Mouse (Mus musculus) layer of hippocampus, adult 2 months (tissue): ENCODE measurements at regions not wholly inside any gene's neighbourhood (a gene's known extent, or its start where the extent isn't known, plus 50 kb on each side); places are given as distances from the start of the nearest gene placed in this dataset.

Experiments used
- DNase-seq, 2 experiments: peaks; one replicate each; pipeline ENCODE4 v3.0.0; 2022; ENCODE audit warnings: low spot score in 2 of 2
- H3K27ac ChIP-seq: fragments of 200-600 bp; 2 replicates; pipeline ENCODE4 v1.8.1; 2022
- H3K4me3 ChIP-seq: fragments of 200-600 bp; 2 replicates; pipeline ENCODE4 v1.8.1; 2022; ENCODE audit warnings: mild to moderate bottlenecking
- CTCF ChIP-seq: fragments of 200-600 bp; conservative IDR thresholded peaks from 2 replicates; pipeline ENCODE4 v1.8.1; 2022; ENCODE audit warnings: antibody characterized with exemption, mild to moderate bottlenecking, moderate library complexity

GRCm38 (mm10) chr12:32735224-32735623 is 84.1 kb upstream of the Nampt start:
- H3K27ac ChIP-seq = no peak overlapping the region
- DNase-seq = no peak
- H3K4me3 ChIP-seq = no peak overlapping the region
- no peak for TF ChIP-seq CTCF

DNA sequence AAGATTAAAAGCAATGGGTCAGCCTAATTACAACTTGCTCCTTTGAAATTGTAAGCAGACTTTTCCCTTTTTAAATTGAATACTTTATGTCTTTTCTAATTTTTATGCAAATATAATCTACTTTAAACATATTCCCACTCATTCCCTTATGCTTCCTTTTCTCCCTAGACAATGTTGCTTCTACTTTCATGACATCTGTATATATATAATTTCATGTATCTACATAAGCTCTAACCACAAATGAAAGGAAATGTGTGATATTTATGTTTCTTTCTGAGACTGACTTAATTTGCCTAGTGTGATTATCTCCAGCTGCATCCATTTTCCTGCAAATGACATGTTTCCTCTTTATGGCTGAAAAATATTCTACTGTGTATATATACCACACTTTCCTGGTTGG is 77.9 kb upstream of the Nampt start:
- no peak for DNase-seq
- TF ChIP-seq CTCF = no peak
- Histone ChIP-seq H3K4me3 (no peak overlapping the region), H3K27ac (no peak overlapping the region)

GRCm38 (mm10) chr12:32757441-32758119 is 61.8 kb upstream of the Nampt start:
- DNase-seq = peak; percentile 65 to 66
- no peak for TF ChIP-seq CTCF
- no peak overlapping the region for H3K4me3 ChIP-seq
- peak overlapping the region; percentile 47 for H3K27ac ChIP-seq

GRCm38 (mm10) chr12:32758150-32758549 is 61.2 kb upstream of the Nampt start:
- H3K4me3 ChIP-seq = no peak overlapping the region
- no peak overlapping the region; the same call in 1 of the 2 replicates for H3K27ac ChIP-seq
- no peak for DNase-seq
- no peak for TF ChIP-seq CTCF

DNA sequence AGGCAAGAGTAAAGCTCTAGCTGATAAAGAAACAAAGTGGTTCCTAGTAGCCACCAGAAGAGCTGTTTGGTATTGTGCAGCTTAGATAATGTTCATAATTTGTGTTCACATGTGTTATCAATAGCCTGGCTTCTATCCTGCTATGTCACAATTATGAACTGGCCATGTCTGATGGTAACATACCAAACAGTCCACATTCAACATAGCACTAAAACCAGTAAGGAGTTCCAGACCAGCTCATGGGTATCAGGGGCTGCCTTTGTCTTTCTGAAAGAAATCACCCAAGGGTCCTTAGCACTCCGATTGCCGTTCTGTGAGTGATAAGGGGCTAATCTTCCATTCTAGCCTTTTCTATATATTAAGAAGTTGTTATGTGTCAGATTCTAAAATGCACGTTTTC is 58.7 kb upstream of the Nampt start:
- H3K27ac ChIP-seq = no peak overlapping the region
- DNase-seq = no peak
- no peak overlapping the region for H3K4me3 ChIP-seq
- no peak for TF ChIP-seq CTCF

GRCm38 (mm10) chr12:32761055-32761454 is 58.3 kb upstream of the Nampt start:
- TF ChIP-seq CTCF = no peak
- H3K4me3 ChIP-seq = no peak overlapping the region
- H3K27ac ChIP-seq = no peak overlapping the region
- no peak for DNase-seq

- no peak for TF ChIP-seq CTCF
- Histone ChIP-seq H3K4me3 (no peak overlapping the region), H3K27ac (no peak overlapping the region)
- DNase-seq = no peak
Measured at GRCm38 (mm10) chr12:32764271-32764670, 55.1 kb upstream of the Nampt start.

GRCm38 (mm10) chr12:32764747-32765146 is 54.6 kb upstream of the Nampt start:
- Histone ChIP-seq H3K4me3 (no peak overlapping the region), H3K27ac (no peak overlapping the region)
- DNase-seq = no peak
- no peak for TF ChIP-seq CTCF

DNA sequence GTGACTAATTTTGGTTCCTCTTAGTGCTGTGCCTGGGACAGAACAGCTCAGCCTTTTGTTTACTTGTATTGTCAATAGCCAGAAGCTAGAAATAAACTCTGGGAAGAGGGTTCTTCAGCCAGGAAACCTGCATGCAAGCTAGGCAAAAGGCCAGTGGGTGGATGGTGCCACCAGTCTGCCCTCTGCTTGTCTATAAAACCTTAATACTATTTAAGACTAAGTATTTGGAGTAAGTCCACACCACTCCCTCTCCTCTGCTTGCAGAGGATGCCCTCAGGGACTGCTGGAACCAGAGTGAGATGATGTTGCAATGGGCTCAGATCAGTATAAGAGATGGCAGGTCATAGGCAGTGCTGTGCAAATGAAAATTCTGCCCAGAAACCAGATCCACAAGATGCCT is 53.5 kb upstream of the Nampt start:
- TF ChIP-seq CTCF = no peak
- no peak overlapping the region for H3K4me3 ChIP-seq
- no peak overlapping the region for H3K27ac ChIP-seq
- DNase-seq = no peak

- DNase-seq = no peak
- Histone ChIP-seq H3K27ac (no peak overlapping the region), H3K4me3 (no peak overlapping the region)
- no peak for TF ChIP-seq CTCF
Measured at GRCm38 (mm10) chr12:32766575-32766974, 52.8 kb upstream of the Nampt start.

GRCm38 (mm10) chr12:32767206-32768081 is 51.9 kb upstream of the Nampt start:
- no peak for TF ChIP-seq CTCF
- Histone ChIP-seq H3K4me3 (no peak overlapping the region), H3K27ac (no peak overlapping the region)
- no peak for DNase-seq

GRCm38 (mm10) chr12:32768082-32768743 is 51.1 kb upstream of the Nampt start:
- no peak for TF ChIP-seq CTCF
- H3K27ac ChIP-seq = peak overlapping the region; percentile 36
- no peak overlapping the region for H3K4me3 ChIP-seq
- peak; percentile 23 to 45 for DNase-seq
